Mouse (Mus musculus) splenic B cell, adult 2 months (primary cell): ENCODE data around the gene Atf7.

ENCODE experiments used
- DNase-seq: peaks from one replicate; pipeline ENCODE4 v3.0.0-alpha.2; 2011; ENCODE audit warnings: low read depth, low spot score
- H3K27me3 ChIP-seq: 2 replicates; pipeline ENCODE4 v1.6.1; 2012; ENCODE audit warnings: mild to moderate bottlenecking, low read length, moderate library complexity, mixed read lengths; ENCODE audit not compliant: control insufficient read depth, poor library complexity, insufficient read depth, severe bottlenecking
- H3K36me3 ChIP-seq: 2 replicates; pipeline ENCODE4 v1.6.1; 2012; ENCODE audit warnings: mild to moderate bottlenecking, low read length, moderate library complexity, mixed read lengths; ENCODE audit not compliant: control insufficient read depth, poor library complexity, insufficient read depth, severe bottlenecking

Gene Atf7

DNA sequence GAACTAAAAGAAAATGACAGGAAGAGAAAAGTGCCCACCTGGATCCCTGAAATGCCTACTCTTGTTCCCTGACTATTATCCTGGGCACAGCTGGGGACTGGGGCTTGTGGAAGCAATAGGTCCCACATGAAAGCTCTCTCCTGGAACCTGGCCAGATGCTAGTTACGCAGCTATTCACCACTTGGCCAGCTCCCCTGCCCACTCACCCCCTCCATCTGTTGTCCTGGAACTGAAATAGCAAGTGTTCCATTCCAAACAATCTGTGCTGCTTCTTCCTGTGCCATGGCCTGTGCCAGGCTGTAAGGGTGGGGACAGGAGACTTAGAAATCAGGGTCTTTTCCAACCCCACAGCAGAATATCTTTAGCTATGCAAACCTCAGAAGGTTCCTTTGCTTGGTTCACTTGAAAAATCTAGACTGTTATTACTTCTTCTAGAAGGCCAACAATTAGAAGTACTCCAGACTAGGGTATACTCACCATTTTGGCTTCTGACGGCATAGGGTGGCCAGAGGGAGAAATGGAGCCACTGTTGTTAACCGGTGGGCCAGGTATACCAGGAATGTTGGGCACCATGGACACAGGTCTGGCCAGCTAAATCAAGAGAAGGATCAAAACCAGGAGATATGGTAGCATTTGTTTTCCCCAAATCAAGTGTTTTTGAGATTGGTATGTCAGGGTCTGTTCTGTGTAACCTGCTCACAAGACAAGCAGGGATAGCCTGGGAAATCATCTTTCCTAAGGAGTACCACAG is 78.4 kb downstream of the Atf7 start:
- no peak for DNase-seq
- Histone ChIP-seq H3K36me3 (peaks cover 24% of the 10 kb centered on the region), H3K27me3 (no peaks in the 10 kb centered on the region)

GRCm38 (mm10) chr15:102546246-102546645 is 79.0 kb downstream of the Atf7 start:
- Histone ChIP-seq H3K36me3 (peaks cover 23% of the 10 kb centered on the region), H3K27me3 (no peaks in the 10 kb centered on the region)
- no peak for DNase-seq

DNA sequence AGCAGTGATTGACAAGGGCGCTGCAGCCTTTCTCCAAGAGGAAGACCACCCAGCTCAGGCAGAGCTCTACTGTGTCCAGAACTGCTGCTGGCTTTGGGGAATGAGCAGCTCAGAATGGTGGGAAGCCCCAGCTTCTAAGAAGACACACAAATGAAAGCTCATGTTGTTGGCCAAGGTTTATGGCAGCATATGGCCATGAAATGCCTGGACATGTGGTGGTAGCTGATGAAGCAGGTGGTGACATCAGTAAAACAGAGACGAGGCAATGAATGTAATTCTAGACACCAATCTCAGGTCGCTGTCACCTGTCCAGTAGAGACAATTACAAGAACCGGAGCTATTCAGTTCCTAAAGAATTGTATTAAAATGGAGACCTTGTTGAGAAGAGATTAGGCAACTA is 80.5 kb downstream of the Atf7 start:
- Histone ChIP-seq H3K27me3 (no peaks in the 10 kb centered on the region), H3K36me3 (peaks cover 22% of the 10 kb centered on the region)
- no peak for DNase-seq

DNA sequence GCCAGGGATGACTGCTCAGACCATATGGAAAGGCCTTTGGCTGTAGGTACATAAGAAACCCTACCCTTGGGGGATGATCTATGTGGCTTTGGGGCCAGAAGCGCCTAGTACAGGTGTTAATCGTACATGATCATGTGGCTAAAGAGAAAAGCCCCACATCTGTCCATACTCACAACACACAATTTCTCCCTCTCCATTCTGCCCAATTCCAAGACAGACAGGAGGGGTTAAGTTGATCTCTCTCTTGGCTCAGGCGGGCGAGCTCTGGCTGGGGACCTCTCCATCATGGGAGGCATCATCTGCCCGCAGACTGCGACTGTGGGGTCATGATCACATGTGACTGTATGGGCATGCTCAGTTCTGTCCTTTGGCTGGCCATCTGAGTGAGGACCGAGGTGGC is 91.3 kb downstream of the Atf7 start:
- DNase-seq: no peak
- H3K36me3 ChIP-seq: peaks cover 26% of the 10 kb centered on the region
- no peaks in the 10 kb centered on the region for H3K27me3 ChIP-seq

- Histone ChIP-seq H3K36me3 (peaks cover 30% of the 10 kb centered on the region), H3K27me3 (no peaks in the 10 kb centered on the region)
- no peak for DNase-seq
These were observed 93.0 kb downstream of the Atf7 start for GRCm38 (mm10) chr15:102532106-102532900.

- H3K27me3 ChIP-seq: no peaks in the 10 kb centered on the region
- H3K36me3 ChIP-seq: peaks cover 27% of the 10 kb centered on the region
- no peak for DNase-seq
These were observed 93.7 kb downstream of the Atf7 start for GRCm38 (mm10) chr15:102531586-102531985.

DNA sequence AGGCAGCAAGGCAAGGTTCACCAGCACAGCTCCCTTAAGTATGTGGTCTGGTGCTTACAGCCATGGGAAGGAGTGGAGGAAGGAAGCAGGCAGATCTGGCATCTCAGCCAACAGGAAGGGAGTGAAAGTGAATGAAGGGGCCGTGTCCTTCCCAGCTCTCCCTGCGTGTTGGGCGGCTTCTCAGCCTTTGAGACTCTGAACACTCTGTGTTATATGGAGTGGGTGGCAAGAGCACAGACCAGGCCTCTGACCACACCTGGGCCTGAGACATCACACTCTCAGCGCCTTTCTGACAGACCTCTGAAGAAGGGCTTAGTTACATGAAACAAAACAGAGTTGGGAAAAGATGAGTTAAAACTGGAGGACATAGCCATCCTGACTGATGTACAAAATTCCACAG is 94.7 kb downstream of the Atf7 start:
- no peak for DNase-seq
- Histone ChIP-seq H3K27me3 (no peaks in the 10 kb centered on the region), H3K36me3 (peaks cover 23% of the 10 kb centered on the region)

GRCm38 (mm10) chr15:102528396-102528795 is 96.9 kb downstream of the Atf7 start:
- no peak for DNase-seq
- H3K36me3 ChIP-seq: peaks cover 18% of the 10 kb centered on the region

DNA sequence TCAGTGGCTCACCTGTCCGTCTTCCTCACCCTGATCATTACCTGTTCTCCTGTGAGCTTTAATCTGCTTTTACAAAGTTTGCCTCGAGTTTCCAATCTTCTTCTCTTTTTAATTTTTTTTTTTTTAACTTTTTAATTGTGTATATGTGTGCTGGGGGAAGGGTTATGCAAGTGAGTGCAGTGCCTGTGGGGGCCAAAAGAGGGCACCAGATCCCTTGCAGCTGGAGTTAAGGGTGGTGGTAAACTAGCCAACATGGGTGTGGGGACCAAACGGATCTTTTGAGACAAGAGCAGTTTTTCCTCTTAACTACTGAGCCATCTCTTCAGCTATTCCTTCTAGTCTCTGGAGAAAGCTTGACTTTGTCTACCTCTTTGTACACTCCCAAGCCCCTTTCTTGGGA is 97.3 kb downstream of the Atf7 start:
- H3K27me3 ChIP-seq: no peaks in the 10 kb centered on the region
- DNase-seq: peak; percentile 31
- H3K36me3 ChIP-seq: peaks cover 18% of the 10 kb centered on the region

More at GRCm38 (mm10) chr15:102528396-102528795, 96.9 kb downstream of the Atf7 start:
- no peaks in the 10 kb centered on the region for H3K27me3 ChIP-seq

GRCm38 (mm10) chr15:102526111-102527002 is 98.9 kb downstream of the Atf7 start:
- Histone ChIP-seq H3K36me3 (peaks cover 13% of the 10 kb centered on the region), H3K27me3 (no peaks in the 10 kb centered on the region)
- no peak for DNase-seq

GRCm38 (mm10) chr15:102524892-102525485 is 100.3 kb downstream of the Atf7 start, which contains the start of gene Npff:
TSS of gene Npff (minus strand) at chr15:102524942.
- peaks cover 11% of the 10 kb centered on the region; the same call in 1 of the 2 replicates for H3K36me3 ChIP-seq
- no peaks in the 10 kb centered on the region for H3K27me3 ChIP-seq
- DNase-seq: peak; percentile 86

- DNase-seq: no peak
- H3K27me3 ChIP-seq: no peaks in the 10 kb centered on the region
- H3K36me3 ChIP-seq: no peaks in the 10 kb centered on the region
These were observed 103.8 kb downstream of the Atf7 start for GRCm38 (mm10) chr15:102521480-102521879.

DNA sequence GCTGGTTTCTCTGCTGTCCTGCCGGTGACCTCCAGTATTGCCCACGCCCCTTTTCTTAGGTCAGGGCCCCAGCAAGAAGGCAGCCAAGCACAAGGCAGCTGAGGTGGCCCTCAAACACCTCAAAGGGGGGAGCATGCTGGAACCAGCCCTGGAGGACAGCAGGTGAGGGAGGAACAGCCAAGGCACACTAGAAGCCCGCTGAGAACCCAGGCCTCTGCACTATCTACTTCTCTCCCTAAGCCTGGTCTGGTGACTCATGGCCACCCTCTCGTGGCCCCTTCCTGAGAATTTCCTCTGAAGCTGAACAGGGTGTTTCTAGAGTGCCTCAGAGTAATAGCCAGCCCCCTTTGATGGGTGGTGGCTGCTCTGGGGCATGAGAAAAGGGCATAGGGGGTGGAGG is 104.8 kb downstream of the Atf7 start:
- DNase-seq: no peak
- Histone ChIP-seq H3K27me3 (no peaks in the 10 kb centered on the region), H3K36me3 (no peaks in the 10 kb centered on the region)
